Mouse (Mus musculus): ENCODE measurements around the gene Thbs1.
A peak's percentile ranks its signal among the peaks of the same experiment; 100 is the strongest.

The Thbs1 gene

GRCm38 (mm10) chr2:118149855-118150563, 38.3 kb downstream of the Thbs1 start:
- DNase-seq = peak; percentile 37

DNA sequence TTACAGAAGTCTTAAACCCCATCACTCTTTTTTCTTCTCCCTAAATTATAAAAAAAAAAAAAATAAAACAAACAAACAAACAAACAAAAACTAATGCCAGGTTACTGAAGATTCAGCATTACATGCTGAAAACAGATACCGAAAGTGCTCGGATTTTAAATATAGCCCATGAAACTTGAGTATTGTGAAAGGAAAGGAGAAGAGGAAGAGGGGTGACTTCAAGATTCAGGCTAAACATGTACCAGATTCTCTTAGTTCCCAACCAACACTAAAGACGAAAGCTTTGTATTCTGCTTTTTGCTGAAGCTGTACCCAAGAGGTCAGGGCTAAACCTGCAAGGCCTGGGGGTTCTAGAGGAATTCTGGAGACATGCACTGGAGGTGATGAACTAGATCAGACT, 46.4 kb downstream of the Thbs1 start:
- DNase-seq = no peak

GRCm38 (mm10) chr2:118159126-118159525, 47.5 kb downstream of the Thbs1 start:
- no peak for DNase-seq

- DNase-seq = no peak
Observed at GRCm38 (mm10) chr2:118160547-118160946, 48.9 kb downstream of the Thbs1 start.

DNA sequence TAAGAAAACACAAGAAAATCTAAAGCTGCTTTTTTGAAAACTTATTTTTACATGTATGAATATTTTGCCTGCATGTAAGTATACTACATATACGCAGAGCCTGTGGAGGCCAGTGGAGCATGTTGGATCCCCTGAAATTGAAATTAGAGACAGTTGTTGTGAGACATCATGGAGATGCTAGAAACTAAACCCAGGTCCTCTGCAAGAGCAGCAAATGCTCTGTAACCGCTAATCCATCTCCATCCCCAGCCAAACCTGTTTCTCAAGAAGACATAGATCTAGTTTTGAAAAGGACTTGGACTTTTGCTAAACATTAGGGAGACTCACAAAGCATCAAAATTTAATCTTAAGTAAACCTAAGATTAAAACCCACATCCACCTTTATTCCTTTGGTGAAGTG, 49.3 kb downstream of the Thbs1 start:
- no peak for DNase-seq

- DNase-seq = no peak
Observed at GRCm38 (mm10) chr2:118162486-118162885, 50.8 kb downstream of the Thbs1 start.

- DNase-seq = no peak
Observed at GRCm38 (mm10) chr2:118164137-118164536, 52.5 kb downstream of the Thbs1 start.

DNA sequence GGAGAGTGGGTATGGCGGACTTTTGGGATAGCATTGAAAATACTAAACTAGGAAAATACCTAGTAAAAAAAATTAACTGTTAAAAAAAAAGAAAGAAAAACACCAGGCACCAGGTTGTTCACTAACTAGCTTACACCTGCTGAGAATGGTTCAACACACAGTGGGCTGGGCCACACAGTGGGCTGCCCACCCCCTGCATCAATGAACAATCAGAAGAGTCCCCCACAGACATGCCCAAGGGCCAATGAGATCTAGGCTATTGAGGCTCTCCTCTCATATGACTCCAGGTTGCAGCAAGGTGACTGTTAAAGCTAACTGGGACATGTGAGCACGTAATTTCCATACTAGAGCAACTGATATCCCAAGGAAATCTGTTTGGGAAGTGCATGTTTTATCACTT, 54.0 kb downstream of the Thbs1 start:
- DNase-seq = no peak

DNA sequence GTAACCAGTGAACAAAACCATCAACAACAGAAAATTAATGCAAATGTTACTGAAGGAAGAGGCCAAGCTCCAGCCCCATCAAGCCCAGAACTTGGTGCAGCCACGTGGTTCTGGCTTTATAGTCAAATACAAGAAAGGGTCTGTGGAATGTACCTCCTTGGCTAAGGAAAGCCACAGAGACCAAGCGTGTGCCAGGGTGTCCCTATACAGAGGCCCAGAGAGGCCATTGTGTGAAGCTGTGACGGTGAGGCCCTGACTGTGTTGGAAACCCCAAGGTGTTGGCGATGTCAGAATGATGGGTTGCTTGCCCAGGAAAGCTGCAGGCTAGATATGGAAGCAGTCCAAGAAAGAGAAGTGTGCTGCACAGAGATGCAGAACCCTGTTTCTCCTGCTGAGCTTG, 56.1 kb downstream of the Thbs1 start:
- no peak for DNase-seq

DNA sequence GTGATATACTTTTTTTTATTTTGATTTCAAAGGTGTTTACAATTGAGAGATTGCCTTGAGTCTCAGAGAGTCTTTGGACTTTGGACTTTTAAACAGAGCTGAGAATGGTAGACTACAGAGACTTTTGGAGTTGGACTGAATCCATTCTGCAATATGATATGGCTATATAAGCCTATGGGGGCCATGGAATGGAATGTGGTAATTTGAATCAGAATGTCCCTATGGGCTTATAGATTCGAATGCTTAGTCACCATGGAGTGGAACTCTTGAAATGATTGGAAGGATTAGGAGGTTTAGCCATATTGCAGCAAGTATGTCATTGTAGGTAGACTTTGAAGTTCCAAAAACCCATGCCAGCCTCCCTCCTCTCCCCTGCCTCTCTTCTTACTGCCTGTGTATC, 56.5 kb downstream of the Thbs1 start:
- DNase-seq = no peak

- DNase-seq = peak; percentile 47
Observed at GRCm38 (mm10) chr2:118174558-118175383, 63.1 kb downstream of the Thbs1 start.
